Mouse (Mus musculus) kidney, adult 2 months (tissue): ENCODE results near the gene E2f4. TPM values are rescaled to one million over a fixed set of nuclear protein-coding genes. Genes with fewer than 3 reads are reported as not detected.

Experiments
- DNase-seq: peaks from one replicate; pipeline ENCODE4 v3.0.0; 2021
- H3K27ac ChIP-seq: fragments of 200-500 bp; 2 replicates; pipeline ENCODE4 v1.5.1; 2012; ENCODE audit warnings: low read depth, low read length, control low read depth, inconsistent platforms; ENCODE audit not compliant: insufficient read depth
- H3K27me3 ChIP-seq: fragments of 200-500 bp; replicated peaks from 2 replicates; pipeline ENCODE4 v1.6.1; 2012; ENCODE audit warnings: mild to moderate bottlenecking, moderate library complexity, low read length, inconsistent platforms; ENCODE audit not compliant: control insufficient read depth, insufficient read depth
- H3K36me3 ChIP-seq: fragments of 200-500 bp; 2 replicates; pipeline ENCODE4 v1.6.1; 2012; ENCODE audit warnings: mild to moderate bottlenecking, moderate library complexity, low read length, inconsistent platforms; ENCODE audit not compliant: control insufficient read depth, insufficient read depth
- H3K4me1 ChIP-seq: fragments of 200-500 bp; 2 replicates; pipeline ENCODE4 v1.6.1; 2011; ENCODE audit warnings: low read length; ENCODE audit not compliant: control insufficient read depth, insufficient read depth
- H3K4me3 ChIP-seq: fragments of 200-500 bp; 2 replicates; pipeline ENCODE4 v1.5.1; 2011; ENCODE audit warnings: mild to moderate bottlenecking, low read depth, low read length, control low read depth; ENCODE audit not compliant: insufficient read depth
- CTCF ChIP-seq: fragments of 200-500 bp; conservative IDR thresholded peaks from 2 replicates; pipeline ENCODE4 v1.5.1; 2011; ENCODE audit warnings: low read depth, mild to moderate bottlenecking, control low read depth, low read length, moderate library complexity, mixed read lengths; ENCODE audit not compliant: insufficient read depth, insufficient read length
- POLR2A ChIP-seq: fragments of 200-500 bp; IDR thresholded peaks from one replicate; pipeline ENCODE4 v1.6.1; 2011; ENCODE audit warnings: low read depth, low read length, control low read depth
- WGBS: fragments of 180-500 bp; shearing (Covaris S2); methylation state at CpG from one replicate; pipeline ENCODE4 v1.1.7; 2018; 5-methylcytosine and 5-hydroxymethylcytosine counted together
- polyA plus RNA-seq: library from polyadenylated mRNA; depleted of rRNA; stranded (reverse); fragments of >200 nt; gene quantifications from 2 replicates; pipeline ENCODE4 v1.2.3, GENCODE M21; 2012

E2f4 gene
- polyA plus RNA-seq, 1 experiment = 88.1 TPM

DNA sequence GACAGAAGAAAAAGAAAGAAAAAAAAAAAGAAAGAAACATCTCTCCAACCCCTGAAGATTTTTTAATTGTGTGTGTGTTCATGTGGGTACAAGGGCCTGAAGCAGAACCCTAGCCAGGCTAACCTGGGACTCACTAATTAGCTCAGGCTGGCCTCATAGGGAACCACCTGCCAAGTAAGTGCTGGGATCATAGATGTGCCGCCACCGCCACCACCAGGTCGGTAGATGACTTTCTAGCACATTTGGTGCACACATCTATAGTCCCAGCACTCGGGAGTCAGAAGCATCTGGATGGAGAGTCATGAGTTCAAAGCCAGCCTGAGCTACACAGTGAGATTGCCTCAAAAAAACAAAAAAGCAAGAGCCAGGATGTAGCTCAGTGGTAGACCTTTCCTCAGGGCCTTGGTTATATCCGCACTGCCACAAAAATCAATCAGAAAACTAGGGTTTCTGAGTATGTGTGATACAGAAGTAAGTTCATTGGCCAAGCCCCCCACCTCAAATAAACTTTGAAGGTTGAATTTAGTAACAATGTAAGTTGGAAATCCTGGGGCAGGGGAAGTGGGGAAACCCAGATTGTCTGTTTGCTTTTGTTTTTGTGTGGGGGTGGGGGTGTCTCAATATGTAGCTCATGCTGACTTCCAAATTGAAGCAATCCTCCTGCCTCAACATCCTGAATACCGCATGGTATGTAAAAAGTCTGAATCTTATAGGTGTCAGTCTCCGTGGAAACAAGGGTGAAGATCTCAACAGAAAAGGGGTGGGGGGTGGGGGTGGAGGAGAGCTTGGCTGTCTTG, 39.9 kb upstream of the E2f4 start:
- H3K4me1 ChIP-seq = peaks cover 3% of the 10 kb centered on the region; the same call in 1 of the 2 replicates
- no peak for TF ChIP-seq CTCF
- no peak for TF ChIP-seq POLR2A
- no peak overlapping the region for H3K4me3 ChIP-seq
- no peaks in the 10 kb centered on the region for H3K36me3 ChIP-seq
- DNase-seq = no peak
- 88% methylated on average over 7 of the region's 7 CpGs for WGBS
- H3K27ac ChIP-seq = no peak overlapping the region
- no peaks in the 10 kb centered on the region for H3K27me3 ChIP-seq

- peak overlapping the region; percentile 34; the same call in 1 of the 2 replicates for H3K4me3 ChIP-seq
- no peaks in the 10 kb centered on the region for H3K27me3 ChIP-seq
- H3K27ac ChIP-seq = no peak overlapping the region
- DNase-seq = no peak
- H3K36me3 ChIP-seq = no peaks in the 10 kb centered on the region
- 36% methylated on average over 55 of the region's 55 CpGs for WGBS
- H3K4me1 ChIP-seq = peaks cover 3% of the 10 kb centered on the region; the same call in 1 of the 2 replicates
- TF ChIP-seq CTCF (no peak), POLR2A (no peak)
Observed at GRCm38 (mm10) chr8:105258911-105259720, 38.3 kb upstream of the E2f4 start.

- no peaks in the 10 kb centered on the region for H3K36me3 ChIP-seq
- no peak overlapping the region for H3K27ac ChIP-seq
- peak; percentile 69 for DNase-seq
- H3K27me3 ChIP-seq = no peaks in the 10 kb centered on the region
- TF ChIP-seq CTCF (peak; percentile 88), POLR2A (no peak)
- 8% methylated on average over 30 of the region's 30 CpGs for WGBS
- peak overlapping the region; percentile 34; the same call in 1 of the 2 replicates for H3K4me3 ChIP-seq
- H3K4me1 ChIP-seq = peaks cover 3% of the 10 kb centered on the region; the same call in 1 of the 2 replicates
Observed at GRCm38 (mm10) chr8:105259721-105260320, 37.6 kb upstream of the E2f4 start.

DNA sequence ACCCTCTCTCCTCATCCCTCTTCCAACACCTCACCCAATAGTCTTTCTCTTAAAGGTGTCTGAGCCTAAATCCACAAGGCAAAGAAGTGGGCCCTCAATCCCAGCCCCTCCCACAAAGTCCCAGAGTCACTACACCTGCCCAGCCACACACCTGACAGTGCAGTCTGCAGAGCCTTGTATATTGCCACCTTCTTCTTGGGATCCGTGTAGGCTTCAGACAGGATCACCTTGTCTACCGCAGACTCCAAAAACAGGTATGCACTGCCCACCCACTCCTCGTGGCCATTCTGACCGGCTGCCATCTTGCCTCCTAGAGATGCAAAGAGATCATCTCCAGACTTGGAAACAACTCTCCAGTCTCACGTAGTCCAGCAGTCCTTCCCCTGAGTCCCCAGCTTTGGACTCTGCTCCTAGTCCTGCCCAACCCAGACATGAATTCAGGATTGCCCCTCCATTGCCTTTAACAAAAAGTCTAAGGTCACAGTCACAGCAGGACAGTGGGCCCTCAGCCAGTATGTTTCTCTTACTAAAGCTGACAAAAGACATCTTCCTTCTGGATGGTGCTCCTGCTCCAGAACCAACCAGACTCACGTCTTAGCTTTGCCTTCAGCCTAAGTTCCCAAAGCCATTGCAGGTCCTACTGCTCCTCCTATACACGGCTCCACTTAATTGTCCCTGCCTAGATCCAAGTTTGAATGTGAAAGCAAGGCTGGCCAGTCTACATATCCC, 36.9 kb upstream of the E2f4 start:
- H3K27me3 ChIP-seq = no peaks in the 10 kb centered on the region
- WGBS = 83% methylated on average over 7 of the region's 7 CpGs
- peaks cover 3% of the 10 kb centered on the region; the same call in 1 of the 2 replicates for H3K4me1 ChIP-seq
- no peaks in the 10 kb centered on the region for H3K36me3 ChIP-seq
- no peak overlapping the region for H3K27ac ChIP-seq
- TF ChIP-seq POLR2A (no peak), CTCF (no peak)
- no peak overlapping the region for H3K4me3 ChIP-seq
- no peak for DNase-seq

DNA sequence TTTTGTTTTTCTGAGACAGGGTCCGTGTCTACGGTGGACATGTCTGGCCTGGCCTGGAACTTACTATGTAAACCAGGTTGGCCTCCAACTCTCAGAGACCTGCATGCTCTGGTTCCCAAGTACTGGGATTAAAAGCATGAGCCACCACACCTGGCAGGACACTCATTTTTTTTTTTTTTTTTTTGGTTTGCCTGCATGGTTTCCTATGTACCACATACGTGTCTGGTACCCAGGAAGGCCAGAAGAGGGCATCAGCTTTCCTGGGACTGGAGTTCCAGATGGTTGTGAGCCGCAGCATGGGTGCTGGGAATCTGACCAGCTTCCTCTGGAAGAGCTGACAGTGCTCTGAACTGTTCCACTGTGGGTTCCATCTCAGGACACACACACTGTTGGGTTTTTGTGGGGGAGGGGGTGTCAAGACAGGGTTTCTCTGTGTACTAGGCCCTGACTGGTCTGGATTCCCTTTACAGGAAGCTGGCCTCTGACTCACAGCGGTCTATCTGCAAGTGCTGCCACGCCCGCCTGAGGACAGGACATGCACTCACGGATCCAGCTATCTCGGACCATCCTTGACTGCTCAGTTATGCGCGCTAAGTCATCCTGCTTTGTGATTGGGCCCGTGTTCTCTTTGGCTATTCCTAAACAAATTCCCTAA, 36.0 kb upstream of the E2f4 start:
- no peak for DNase-seq
- Histone ChIP-seq H3K4me1 (peaks cover 3% of the 10 kb centered on the region; the same call in 1 of the 2 replicates), H3K27me3 (no peaks in the 10 kb centered on the region), H3K27ac (no peak overlapping the region), H3K4me3 (no peak overlapping the region), H3K36me3 (no peaks in the 10 kb centered on the region)
- 93% methylated on average over 12 of the region's 12 CpGs for WGBS
- TF ChIP-seq CTCF (no peak), POLR2A (no peak)

GRCm38 (mm10) chr8:105263244-105263912, 34.1 kb upstream of the E2f4 start:
- no peak for TF ChIP-seq CTCF
- no peak for TF ChIP-seq POLR2A
- peaks cover 3% of the 10 kb centered on the region; the same call in 1 of the 2 replicates for H3K4me1 ChIP-seq
- 50% methylated on average over 16 of the region's 16 CpGs for WGBS
- no peak overlapping the region for H3K4me3 ChIP-seq
- H3K27ac ChIP-seq = no peak overlapping the region
- no peaks in the 10 kb centered on the region for H3K27me3 ChIP-seq
- no peak for DNase-seq
- H3K36me3 ChIP-seq = peaks cover 1% of the 10 kb centered on the region
